Mouse (Mus musculus) spleen, postnatal 10 days (tissue): ENCODE measurements at regions not wholly inside any gene's neighbourhood (a gene's known extent, or its start where the extent isn't known, plus 50 kb on each side); places are given as distances from the start of the nearest gene placed in this dataset.

Experiments
- DNase-seq, 2 experiments: peaks; one replicate each; pipeline ENCODE4 v3.0.0; 2021 to 2022; ENCODE audit warnings: low spot score in 2 of 2

- no peak for DNase-seq
Measured at GRCm38 (mm10) chr5:146684429-146684828, 99.4 kb upstream of the Gpr12 start.

DNA sequence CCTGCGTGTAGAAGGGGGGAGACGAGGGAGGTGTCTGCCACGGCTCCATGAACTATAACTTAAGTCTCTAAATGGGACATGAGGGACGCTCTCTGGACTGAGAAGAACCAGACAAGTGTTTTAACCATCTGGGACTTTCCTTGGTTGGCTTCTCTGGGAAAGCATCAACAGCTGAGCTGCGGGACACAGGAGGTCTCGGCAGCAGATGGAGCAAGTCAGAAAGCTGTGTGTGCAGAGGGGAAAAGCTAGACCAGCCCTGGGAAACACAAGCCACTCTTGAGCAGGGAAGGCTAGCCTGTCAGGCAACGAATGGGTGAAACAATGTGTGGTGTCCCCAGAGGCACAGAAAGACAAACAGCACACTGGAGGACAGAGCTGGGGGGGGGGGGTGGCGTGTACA lies 98.5 kb upstream of the Gpr12 start:
- DNase-seq, result no peak

- DNase-seq, result no peak
Measured at GRCm38 (mm10) chr5:146682893-146683292, 97.9 kb upstream of the Gpr12 start.

GRCm38 (mm10) chr5:146681512-146681911 lies 96.5 kb upstream of the Gpr12 start:
- peak in 1 of 2 experiments; percentile 86 for DNase-seq

- peak in 1 of 2 experiments; percentile 45 for DNase-seq
Measured at GRCm38 (mm10) chr5:146679198-146679681, 94.2 kb upstream of the Gpr12 start.

DNA sequence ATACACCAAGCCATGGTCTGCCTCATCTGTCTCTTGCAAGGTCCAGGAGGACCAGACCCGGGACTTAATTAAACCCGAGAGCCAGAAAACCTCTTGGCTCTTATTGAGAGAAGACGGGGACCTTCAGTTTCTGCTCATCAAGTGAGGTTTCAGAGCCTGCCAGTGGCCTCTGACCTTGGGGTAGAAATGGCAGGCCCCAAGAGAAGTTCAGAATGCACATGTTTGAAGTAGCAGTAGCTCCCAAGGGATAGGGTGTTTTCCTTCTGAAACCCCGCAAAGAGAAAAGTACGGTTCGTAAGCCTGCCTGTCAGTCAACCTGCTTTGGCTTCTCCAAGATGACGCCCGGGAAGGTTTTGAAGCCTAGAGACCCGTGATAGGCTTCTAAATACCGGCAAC lies 93.7 kb upstream of the Gpr12 start:
- no peak for DNase-seq

DNA sequence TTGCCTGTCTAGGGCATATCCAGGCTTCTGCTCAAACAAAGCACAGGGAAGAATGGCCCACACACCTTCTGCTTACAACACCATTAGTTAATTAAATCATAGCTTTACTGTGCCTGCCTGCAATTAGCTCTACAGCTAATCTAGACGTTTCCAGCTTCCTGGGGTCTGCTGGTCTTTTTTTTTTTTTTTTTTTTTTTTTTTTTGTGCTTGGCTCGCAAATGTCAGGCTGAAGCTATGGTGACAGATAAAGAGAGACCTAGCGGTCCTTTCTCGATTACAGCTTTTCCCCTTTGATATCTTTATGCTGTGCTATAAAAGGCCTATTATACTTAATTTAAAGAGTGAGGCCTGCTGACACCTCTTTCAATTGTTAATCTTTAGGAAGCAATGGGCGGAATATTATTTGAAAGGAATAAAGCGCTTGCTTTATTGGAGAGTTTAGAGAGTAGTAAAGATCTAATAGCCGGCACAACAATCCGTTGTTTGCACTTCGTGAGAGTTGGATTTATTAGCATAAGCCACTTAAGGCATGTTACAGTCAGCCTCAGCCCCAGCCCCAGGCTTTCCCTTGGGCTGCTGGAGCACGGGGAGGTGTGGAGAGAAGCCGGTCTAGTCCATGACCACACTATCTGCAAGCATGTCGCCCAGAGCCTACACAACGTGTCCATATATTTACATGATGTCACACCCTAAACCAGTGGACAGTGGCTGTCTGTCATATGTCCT lies 93.2 kb upstream of the Gpr12 start:
- no peak for DNase-seq

- DNase-seq, result no peak
Measured at GRCm38 (mm10) chr5:146677151-146677515, 92.1 kb upstream of the Gpr12 start.

- peak in 1 of 2 experiments; percentile 71 for DNase-seq
Measured at GRCm38 (mm10) chr5:146676470-146677150, 91.6 kb upstream of the Gpr12 start.

DNA sequence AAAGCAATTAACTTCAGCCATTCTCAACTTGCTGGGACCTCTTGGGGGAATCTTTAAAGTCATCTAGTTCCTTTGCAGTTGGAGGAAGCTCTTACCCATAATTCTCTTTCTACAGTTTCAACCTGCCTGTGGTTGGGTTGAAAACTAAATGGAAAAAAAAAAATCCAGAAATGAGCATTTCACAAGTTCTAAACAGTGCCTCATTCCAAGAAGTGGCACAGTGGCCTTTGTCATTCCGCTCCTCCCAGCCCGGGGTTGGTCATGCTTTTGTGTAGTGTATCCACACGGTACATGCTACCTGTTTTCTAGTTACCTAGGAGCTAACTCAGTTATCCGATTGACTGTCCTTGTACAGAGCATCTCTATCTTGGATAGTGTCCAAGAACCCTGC lies 90.8 kb upstream of the Gpr12 start:
- no peak for DNase-seq

DNA sequence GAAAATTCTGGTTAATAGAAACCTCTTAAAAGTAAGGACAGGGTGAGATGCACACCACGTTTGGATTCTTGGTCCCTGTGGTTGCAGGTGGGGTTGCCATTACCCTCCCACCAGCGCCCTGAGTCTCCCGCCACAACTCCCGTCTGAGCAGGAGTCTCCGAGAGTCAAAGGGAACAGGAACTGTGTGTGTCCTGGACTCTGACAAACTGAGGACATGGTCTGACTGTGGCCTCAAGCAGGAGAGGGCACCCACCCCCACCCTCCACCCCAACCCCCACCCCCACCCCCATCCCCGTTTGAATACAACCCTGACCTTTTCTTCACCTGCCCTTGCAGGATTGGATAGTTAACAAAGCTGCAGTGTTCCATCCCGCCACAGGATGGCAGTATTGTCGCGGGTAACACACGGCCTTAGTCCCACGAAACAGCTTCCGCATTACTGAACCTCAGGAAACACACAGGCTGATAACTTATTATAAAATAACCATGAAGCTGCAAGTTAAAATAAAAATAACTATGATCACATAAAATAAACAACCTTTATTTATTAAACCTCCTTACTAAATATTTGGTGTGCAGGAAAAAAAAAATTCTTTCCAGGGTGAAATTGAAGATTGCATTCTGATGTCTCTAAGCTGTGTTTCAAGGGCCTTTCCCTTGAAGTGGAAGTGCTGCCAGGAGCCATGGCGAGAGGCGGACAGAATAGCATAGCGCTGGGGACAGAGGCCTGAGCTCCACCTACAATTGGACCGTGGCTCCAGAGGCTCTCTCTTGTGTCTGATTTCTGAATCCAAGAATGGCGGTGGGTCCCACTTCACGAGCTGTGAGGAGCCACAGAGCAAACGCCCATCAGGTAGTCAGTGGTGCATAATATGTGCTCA lies 90.2 kb upstream of the Gpr12 start:
- DNase-seq, result peak; percentile 78 to 88

GRCm38 (mm10) chr5:146661751-146662150 lies 76.7 kb upstream of the Gpr12 start:
- DNase-seq, result no peak

- DNase-seq, result no peak
Measured at GRCm38 (mm10) chr5:146657228-146657627, 72.2 kb upstream of the Gpr12 start.

GRCm38 (mm10) chr5:146655394-146655793 lies 70.4 kb upstream of the Gpr12 start:
- peak in 1 of 2 experiments; percentile 51 for DNase-seq

DNA sequence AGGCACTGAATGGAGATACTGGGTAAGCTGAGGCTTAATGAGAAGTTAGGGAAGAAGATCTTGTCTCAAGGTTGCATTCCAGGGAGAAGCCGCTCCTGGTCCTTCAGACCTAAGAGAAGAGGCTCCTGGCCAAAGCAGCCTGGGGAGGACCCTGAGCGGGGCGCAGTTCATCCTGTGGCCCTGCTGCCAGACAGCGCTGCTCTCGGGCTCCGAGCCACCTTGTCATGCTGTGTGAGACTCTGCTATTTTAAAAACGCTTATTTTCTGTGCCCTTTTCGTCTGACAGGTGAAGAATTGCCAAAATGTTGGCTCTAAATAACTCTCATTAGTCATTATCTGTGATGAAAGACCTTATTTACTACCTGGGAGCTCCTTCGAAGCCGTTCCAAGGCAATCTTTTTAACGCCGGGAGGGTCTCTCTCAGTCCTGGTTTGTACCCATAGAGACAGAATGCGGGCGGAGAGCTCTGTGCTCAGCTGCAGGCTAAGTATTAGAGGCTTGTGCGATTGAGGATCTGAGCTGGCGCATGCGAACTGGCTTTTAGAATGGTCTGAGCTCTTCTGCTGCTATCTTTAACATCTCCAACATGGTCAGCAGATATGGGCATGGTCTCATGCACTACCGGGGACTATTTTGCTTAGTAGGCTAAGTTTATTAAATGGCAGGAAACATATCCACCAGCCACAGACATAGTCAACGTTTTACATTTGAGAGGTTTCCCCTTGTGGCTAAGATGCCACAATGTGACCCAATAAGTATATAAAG lies 68.8 kb upstream of the Gpr12 start:
- no peak for DNase-seq

DNA sequence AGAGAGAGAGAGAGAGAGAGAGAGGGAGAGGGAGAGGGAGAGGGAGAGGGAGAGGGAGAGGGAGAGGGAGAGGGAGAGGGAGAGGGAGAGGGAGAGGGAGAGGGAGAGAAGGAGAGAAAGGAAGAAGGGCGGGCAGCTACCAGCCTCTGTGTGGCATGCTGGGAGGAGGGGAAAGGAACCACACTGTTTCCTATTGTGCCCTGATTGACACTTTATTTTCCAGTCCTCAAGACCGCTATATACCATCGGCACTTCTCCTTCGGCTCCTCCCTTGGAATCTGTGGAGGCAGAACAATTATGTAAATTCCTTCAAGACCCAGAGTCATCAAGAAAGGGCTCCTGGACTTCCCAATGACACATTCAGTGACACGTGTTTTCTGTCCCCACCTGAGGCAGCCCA lies 67.8 kb upstream of the Gpr12 start:
- no peak for DNase-seq

DNA sequence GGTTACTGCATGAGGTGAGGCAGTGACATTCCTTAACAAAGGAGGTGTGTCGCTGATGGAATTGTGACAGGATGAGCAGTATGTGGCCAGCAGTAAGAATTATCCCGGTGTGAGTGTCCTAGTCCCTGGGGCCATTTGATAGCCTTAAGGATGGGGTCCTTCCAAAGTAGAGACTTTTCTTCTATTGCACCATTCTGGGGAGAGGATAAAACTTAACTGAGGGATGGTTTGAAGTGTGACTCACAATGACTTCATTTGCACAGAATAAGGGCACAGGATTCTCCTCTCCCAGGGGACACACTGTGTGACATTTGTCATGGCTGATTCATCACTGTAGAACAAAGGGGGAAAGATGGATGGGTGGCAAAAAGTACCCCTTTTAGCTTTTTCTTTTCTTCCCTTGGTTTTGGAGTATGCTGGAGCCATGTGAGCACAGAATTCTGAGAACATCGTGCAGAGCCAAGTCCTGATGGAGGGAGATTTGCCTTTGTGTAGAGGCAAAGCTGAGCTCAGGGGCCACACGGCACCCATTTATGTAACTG lies 63.6 kb upstream of the Gpr12 start:
- no peak for DNase-seq

DNA sequence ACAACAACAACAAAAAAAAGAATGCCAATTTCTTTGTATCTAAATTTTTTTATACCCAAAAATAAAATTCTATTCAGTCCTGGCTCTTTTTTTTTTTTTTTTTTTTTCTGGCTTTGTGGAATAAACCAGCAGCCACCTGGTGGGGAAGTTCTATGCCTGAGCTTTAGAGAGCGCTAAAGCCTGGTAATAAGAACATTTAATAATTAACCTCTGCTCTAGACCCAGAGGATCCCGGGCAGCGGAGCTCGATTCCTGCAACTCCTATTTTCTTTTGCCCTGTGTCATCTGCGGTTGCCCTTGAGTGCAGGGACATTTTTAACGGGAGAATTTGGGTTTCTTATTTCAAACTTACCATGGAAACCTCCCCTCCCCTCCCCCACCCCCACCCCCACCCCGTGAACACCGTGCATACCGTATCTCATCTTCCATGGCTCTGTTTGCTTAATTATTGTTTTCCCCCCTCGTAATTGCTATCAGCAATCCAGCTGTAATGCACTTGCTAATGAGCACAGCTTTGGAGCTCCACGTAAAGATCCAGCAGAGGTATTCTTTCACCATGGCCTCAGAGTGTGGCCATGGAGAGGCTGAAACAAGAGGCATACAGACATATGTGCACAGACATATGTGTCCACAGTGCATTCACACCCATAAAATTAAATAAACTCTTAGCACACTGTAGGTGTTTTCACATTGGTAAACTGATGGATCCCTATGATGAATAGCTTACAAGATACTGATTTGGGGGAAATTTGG lies 62.8 kb upstream of the Gpr12 start:
- DNase-seq, result no peak

DNA sequence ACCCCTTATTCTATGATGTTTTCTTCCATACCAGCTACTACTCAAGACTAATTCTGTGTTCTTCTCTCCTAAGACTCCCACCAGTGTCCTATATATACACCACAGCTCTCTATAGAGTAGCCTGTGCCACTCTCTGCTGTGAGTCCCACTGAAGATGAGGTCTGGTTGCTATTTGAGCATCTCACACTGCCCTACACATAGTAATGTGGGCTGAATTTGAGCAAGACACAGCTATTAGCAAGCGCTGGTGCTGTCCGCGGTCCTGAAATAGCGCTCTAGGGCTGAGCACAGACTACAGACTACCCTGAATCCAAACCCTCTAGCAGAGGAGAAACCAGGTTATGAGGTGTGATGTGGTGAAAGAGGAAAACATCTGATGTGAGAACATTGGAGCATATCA lies 59.5 kb upstream of the Gpr12 start:
- DNase-seq, result peak; percentile 9 to 75

DNA sequence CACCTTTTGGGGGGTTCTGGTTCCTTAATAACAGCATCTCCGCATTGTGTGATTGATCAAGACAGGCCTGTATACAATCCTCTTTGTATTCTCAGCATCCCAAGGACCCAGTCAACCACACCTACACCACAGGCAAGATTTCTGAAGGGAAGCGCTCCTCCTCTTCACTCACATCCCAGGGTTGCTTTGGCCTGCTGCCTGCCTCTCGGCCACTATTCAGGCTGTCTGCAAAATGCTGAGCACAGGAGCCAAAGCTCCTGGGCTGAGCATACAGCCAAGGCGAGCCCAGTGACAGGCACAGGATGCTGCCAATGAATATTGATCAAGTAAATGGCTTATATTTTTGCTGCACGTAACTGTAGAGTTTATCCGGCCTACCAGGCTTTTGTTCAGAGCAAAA lies 56.9 kb upstream of the Gpr12 start:
- no peak for DNase-seq

- no peak for DNase-seq
Measured at GRCm38 (mm10) chr5:146636859-146637258, 51.8 kb upstream of the Gpr12 start.
